8 mouse cellular contexts compared by ENCODE assay signal in genomic region chr3:8736239-8736953, GRCm38 (mm10).
DNase-seq lines count a peak whose midpoint lies in the region; ATAC-seq and TF ChIP-seq lines count a peak whose summit lies in the region.

No protein-coding gene starts in this region.

- no peak overlapping the region for H3K9ac ChIP-seq in intestine, embryonic 16.5 days (ENCODE audit: low read depth, low read length)
- no peak overlapping the region for H3K9ac ChIP-seq in intestine, postnatal 0 days (ENCODE audit: low read depth, low read length)
- H3K9ac ChIP-seq in forebrain, postnatal 0 days = no peak overlapping the region
- H3K9ac ChIP-seq in limb, embryonic 12.5 days (replicated peaks) = no peak overlapping the region
- no peak overlapping the region for H3K9ac ChIP-seq in neural tube, embryonic 15.5 days (replicated peaks)
- no peak overlapping the region for H3K9ac ChIP-seq in kidney, embryonic 16.5 days (replicated peaks; ENCODE audit: low read length)

- H3K9me3 ChIP-seq in intestine, embryonic 16.5 days (ENCODE audit: control insufficient read depth, low read length) = no peaks in the 10 kb centered on the region
- no peaks in the 10 kb centered on the region for H3K9me3 ChIP-seq in intestine, postnatal 0 days (ENCODE audit: control insufficient read depth)
- no peaks in the 10 kb centered on the region for H3K9me3 ChIP-seq in forebrain, postnatal 0 days (ENCODE audit: low read length)
- no peaks in the 10 kb centered on the region for H3K9me3 ChIP-seq in limb, embryonic 12.5 days
- no peaks in the 10 kb centered on the region for H3K9me3 ChIP-seq in neural tube, embryonic 15.5 days (replicated peaks)
- no peaks in the 10 kb centered on the region for H3K9me3 ChIP-seq in kidney, embryonic 16.5 days (ENCODE audit: low read length)

- H3K27ac ChIP-seq in intestine, embryonic 16.5 days (ENCODE audit: low read length) = peak overlapping the region; percentile 4; the same call in 1 of the 2 replicates
- H3K27ac ChIP-seq in intestine, postnatal 0 days (ENCODE audit: low read depth, low read length) = no peak overlapping the region
- no peak overlapping the region for H3K27ac ChIP-seq in forebrain, postnatal 0 days (ENCODE audit: low read depth, low read length)
- H3K27ac ChIP-seq in limb, embryonic 12.5 days = no peak overlapping the region
- H3K27ac ChIP-seq in neural tube, embryonic 15.5 days (replicated peaks) = peak overlapping the region; percentile 49
- H3K27ac ChIP-seq in kidney, embryonic 16.5 days (ENCODE audit: low read length) = no peak overlapping the region

- ATAC-seq in intestine, embryonic 16.5 days = peak; percentile 50; the same call in 1 of the 2 replicates
- ATAC-seq in intestine, postnatal 0 days = no peak
- ATAC-seq in forebrain, postnatal 0 days = peak; percentile 43
- no peak for ATAC-seq in limb, embryonic 12.5 days (ENCODE audit: insufficient number of reproducible peaks, insufficient read depth, low FRiP score, low TSS enrichment, low read depth)
- peak; percentile 89 for ATAC-seq in neural tube, embryonic 15.5 days (ENCODE audit: low FRiP score)
- no peak for ATAC-seq in kidney, embryonic 16.5 days (ENCODE audit: low FRiP score, low TSS enrichment)

- H3K4me2 ChIP-seq in intestine, embryonic 16.5 days (ENCODE audit: low read depth, low read length) = no peak overlapping the region
- no peak overlapping the region for H3K4me2 ChIP-seq in intestine, postnatal 0 days (replicated peaks; ENCODE audit: low read depth)
- H3K4me2 ChIP-seq in forebrain, postnatal 0 days (ENCODE audit: low read depth) = no peak overlapping the region
- H3K4me2 ChIP-seq in limb, embryonic 12.5 days = peak overlapping the region; percentile 24
- H3K4me2 ChIP-seq in neural tube, embryonic 15.5 days = no peak overlapping the region
- no peak overlapping the region for H3K4me2 ChIP-seq in kidney, embryonic 16.5 days (replicated peaks; ENCODE audit: low read depth, low read length)

- no peaks in the 10 kb centered on the region for H3K27me3 ChIP-seq in intestine, embryonic 16.5 days (replicated peaks; ENCODE audit: control insufficient read depth, insufficient read depth, low read length)
- no peaks in the 10 kb centered on the region for H3K27me3 ChIP-seq in intestine, postnatal 0 days (replicated peaks; ENCODE audit: control insufficient read depth, insufficient read depth, low read length)
- no peaks in the 10 kb centered on the region for H3K27me3 ChIP-seq in forebrain, postnatal 0 days (ENCODE audit: insufficient read depth, low read length)
- no peaks in the 10 kb centered on the region for H3K27me3 ChIP-seq in limb, embryonic 12.5 days
- no peaks in the 10 kb centered on the region for H3K27me3 ChIP-seq in neural tube, embryonic 15.5 days (replicated peaks)
- H3K27me3 ChIP-seq in kidney, embryonic 16.5 days (ENCODE audit: insufficient read depth, low read length) = no peaks in the 10 kb centered on the region

- no peaks in the 10 kb centered on the region for H3K36me3 ChIP-seq in intestine, embryonic 16.5 days (ENCODE audit: control insufficient read depth, insufficient read depth, low read length)
- no peaks in the 10 kb centered on the region for H3K36me3 ChIP-seq in intestine, postnatal 0 days (ENCODE audit: control insufficient read depth, insufficient read depth)
- H3K36me3 ChIP-seq in forebrain, postnatal 0 days (ENCODE audit: insufficient read depth) = no peaks in the 10 kb centered on the region
- no peaks in the 10 kb centered on the region for H3K36me3 ChIP-seq in limb, embryonic 12.5 days
- H3K36me3 ChIP-seq in neural tube, embryonic 15.5 days = no peaks in the 10 kb centered on the region
- H3K36me3 ChIP-seq in kidney, embryonic 16.5 days (ENCODE audit: insufficient read depth, low read length) = no peaks in the 10 kb centered on the region

- DNase-seq in forebrain, postnatal 0 days = no peak
- DNase-seq in frontal cortex, postnatal 14 days (ENCODE audit: low spot score in 2 of 2) = no peak
- DNase-seq in layer of hippocampus, adult 18-20 months (ENCODE audit: low spot score in 2 of 2) = no peak

- WGBS in intestine, embryonic 16.5 days = 34% methylated on average over 10 of the region's 10 CpGs
- WGBS in intestine, postnatal 0 days = 50% methylated on average over 10 of the region's 10 CpGs
- WGBS in forebrain, postnatal 0 days = 18% methylated on average over 10 of the region's 10 CpGs
- 13% methylated on average over 10 of the region's 10 CpGs for WGBS in limb, embryonic 12.5 days
- WGBS in neural tube, embryonic 15.5 days = 20% methylated on average over 10 of the region's 10 CpGs
- 24% methylated on average over 10 of the region's 10 CpGs for WGBS in kidney, embryonic 16.5 days

- no peak overlapping the region for H3K4me3 ChIP-seq in intestine, embryonic 16.5 days (ENCODE audit: low read length)
- H3K4me3 ChIP-seq in intestine, postnatal 0 days (ENCODE audit: low read depth, low read length) = no peak overlapping the region
- no peak overlapping the region for H3K4me3 ChIP-seq in forebrain, postnatal 0 days (ENCODE audit: low read depth, low read length)
- H3K4me3 ChIP-seq in limb, embryonic 12.5 days (replicated peaks) = no peak overlapping the region
- no peak overlapping the region for H3K4me3 ChIP-seq in neural tube, embryonic 15.5 days (replicated peaks)
- no peak overlapping the region for H3K4me3 ChIP-seq in kidney, embryonic 16.5 days (ENCODE audit: low read length)

- TF ChIP-seq CTCF in intestine, postnatal 0 days (IDR thresholded peaks at IDR 0.05; ENCODE audit: low read depth) = no peak
- no peak for TF ChIP-seq CTCF in forebrain, postnatal 0 days (IDR thresholded peaks at IDR 0.05; ENCODE audit: low read depth)

- peaks cover 7% of the 10 kb centered on the region for H3K4me1 ChIP-seq in intestine, embryonic 16.5 days (ENCODE audit: control insufficient read depth, insufficient read depth, low read length)
- H3K4me1 ChIP-seq in intestine, postnatal 0 days (replicated peaks; ENCODE audit: control insufficient read depth, insufficient read depth, low read length) = no peaks in the 10 kb centered on the region
- no peaks in the 10 kb centered on the region for H3K4me1 ChIP-seq in forebrain, postnatal 0 days (ENCODE audit: insufficient read depth)
- H3K4me1 ChIP-seq in limb, embryonic 12.5 days (replicated peaks) = peaks cover 9% of the 10 kb centered on the region
- peaks cover 9% of the 10 kb centered on the region for H3K4me1 ChIP-seq in neural tube, embryonic 15.5 days
- H3K4me1 ChIP-seq in kidney, embryonic 16.5 days (ENCODE audit: insufficient read depth, low read length) = peaks cover 11% of the 10 kb centered on the region

Comparison
In these comparisons a context has a peak if more than half of its experiments do, and no peak if none do; other contexts are left out.
1. ATAC-seq: peak in intestine, embryonic 16.5 days (single experiment), forebrain, postnatal 0 days (single experiment) and neural tube, embryonic 15.5 days (single experiment); none in intestine, postnatal 0 days (single experiment), limb, embryonic 12.5 days (single experiment) and kidney, embryonic 16.5 days (single experiment).
2. H3K27ac ChIP-seq: peak in intestine, embryonic 16.5 days (single experiment) and neural tube, embryonic 15.5 days (single experiment); none in intestine, postnatal 0 days (single experiment), forebrain, postnatal 0 days (single experiment), limb, embryonic 12.5 days (single experiment) and kidney, embryonic 16.5 days (single experiment).